Mouse (Mus musculus): Measurements from ENCODE around the gene Gzmn.
A peak's percentile ranks its signal among the peaks of the same experiment; 100 is the strongest.
"Not testable (repeated sequence)": the region's sequence is repeated elsewhere in the genome, so short reads cannot be mapped to it uniquely, and the experiment has no call there.

DNA sequence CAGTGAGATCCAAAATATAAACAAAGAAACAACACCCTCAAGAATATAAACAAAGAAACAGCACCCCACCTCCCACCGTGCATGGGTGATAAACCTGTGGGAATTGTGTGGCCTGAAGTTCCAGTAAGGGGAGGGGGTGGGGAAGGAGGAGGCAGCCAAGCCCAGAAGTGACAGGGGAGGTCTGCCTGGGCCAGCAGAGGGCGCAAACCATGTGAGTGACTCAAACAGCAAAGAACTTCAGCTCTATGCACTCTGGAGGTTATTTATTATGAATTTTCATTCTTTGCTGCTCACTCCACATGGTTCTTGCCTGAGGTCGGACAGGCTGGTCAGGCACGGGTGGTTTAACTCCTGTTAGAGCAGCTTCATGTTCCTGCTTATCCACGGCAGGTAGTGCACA lies 30.6 kb upstream of the Gzmn start:
- peak; percentile 47 for TF ChIP-seq CTCF (conservative IDR thresholded peaks at IDR 0.05; ENCODE audit: low read length)
- not testable (repeated sequence) for TF ChIP-seq NANOG (IDR thresholded peaks at IDR 0.05; ENCODE audit: borderline replicate concordance, low read length)

All from E14TG2a.4 (cell line).